Mouse (Mus musculus) forelimb bud, embryonic 11.5 days (tissue): ENCODE results near the gene Mrvi1.

Experiments used
- DNase-seq: peaks from one replicate; pipeline ENCODE4 v3.0.0-alpha.2; 2012; ENCODE audit warnings: low read depth, low spot score

Gene Mrvi1

GRCm38 (mm10) chr7:110893943-110894610, 88.2 kb downstream of the Mrvi1 start:
- DNase-seq: no peak

- no peak for DNase-seq
These were observed 90.7 kb downstream of the Mrvi1 start for GRCm38 (mm10) chr7:110891501-110891986.

GRCm38 (mm10) chr7:110881746-110882333, 100.4 kb downstream of the Mrvi1 start:
- no peak for DNase-seq

- no peak for DNase-seq
These were observed 104.2 kb downstream of the Mrvi1 start for GRCm38 (mm10) chr7:110878028-110878427.

GRCm38 (mm10) chr7:110876965-110877364, 105.3 kb downstream of the Mrvi1 start:
- DNase-seq: no peak

- DNase-seq: no peak
These were observed 113.5 kb downstream of the Mrvi1 start for GRCm38 (mm10) chr7:110868807-110869206.

- DNase-seq: no peak
These were observed 115.1 kb downstream of the Mrvi1 start for GRCm38 (mm10) chr7:110867116-110867515.

- no peak for DNase-seq
These were observed 116.2 kb downstream of the Mrvi1 start for GRCm38 (mm10) chr7:110866021-110866420.

GRCm38 (mm10) chr7:110865570-110865969, 116.7 kb downstream of the Mrvi1 start:
- DNase-seq: no peak

- peak; percentile 34 for DNase-seq
These were observed 117.2 kb downstream of the Mrvi1 start for GRCm38 (mm10) chr7:110865038-110865437.

GRCm38 (mm10) chr7:110862751-110863289, 119.4 kb downstream of the Mrvi1 start, which contains the start of gene Lyve1:
Gene Lyve1 (minus strand): TSS chr7:110863239.
- DNase-seq: no peak

GRCm38 (mm10) chr7:110860129-110860528, 122.1 kb downstream of the Mrvi1 start:
- DNase-seq: no peak

- DNase-seq: no peak
These were observed 126.7 kb downstream of the Mrvi1 start for GRCm38 (mm10) chr7:110855604-110856003.

- DNase-seq: no peak
These were observed 127.2 kb downstream of the Mrvi1 start for GRCm38 (mm10) chr7:110854927-110855546.

GRCm38 (mm10) chr7:110854519-110854918, 127.7 kb downstream of the Mrvi1 start:
- DNase-seq: no peak

- DNase-seq: no peak
These were observed 128.7 kb downstream of the Mrvi1 start for GRCm38 (mm10) chr7:110853611-110854010.

GRCm38 (mm10) chr7:110851541-110852203, 130.6 kb downstream of the Mrvi1 start:
- no peak for DNase-seq

- DNase-seq: no peak
These were observed 133.9 kb downstream of the Mrvi1 start for GRCm38 (mm10) chr7:110848371-110848770.

GRCm38 (mm10) chr7:110847321-110847720, 134.9 kb downstream of the Mrvi1 start:
- no peak for DNase-seq

- DNase-seq: peak; percentile 93
These were observed 138.1 kb downstream of the Mrvi1 start, which contains the start of gene Rnf141 for GRCm38 (mm10) chr7:110843916-110844874. Gene Rnf141 (minus strand): TSS chr7:110844457.

- no peak for DNase-seq
These were observed 141.9 kb downstream of the Mrvi1 start for GRCm38 (mm10) chr7:110840332-110840731.
